Mouse (Mus musculus) heart, embryonic 12.5 days (tissue): Measurements from ENCODE around the gene Opcml. TPM values are rescaled to one million over a fixed set of nuclear protein-coding genes. Genes with fewer than 3 reads are reported as not detected.

ENCODE experiments used
- microRNA-seq: library from miRNA; unstranded; fragments of <30 nt; microRNA quantifications from one replicate; pipeline ENCODE4, GENCODE M21; 2017
- polyA plus RNA-seq: library from polyadenylated mRNA; unstranded; fragments of >200 nt; fragmentation: Nextera tagmentation; extraction: Ambion mirVana; gene quantifications from 2 replicates; pipeline ENCODE4 v1.2.1, GENCODE M21; 2016

Opcml gene
- polyA plus RNA-seq, 1 experiment from 2014 or later, result 1.4 TPM

Small RNAs within 50 kb of the gene (microRNA-seq; reads per million reads assigned to microRNA genes)
- not detected for gene Gm44316
